Mouse (Mus musculus) stomach, embryonic 15.5 days (tissue): ENCODE data around the gene Gm49387. TPM values are rescaled to one million over a fixed set of nuclear protein-coding genes. Genes with fewer than 3 reads are reported as not detected.

ENCODE experiments used
- ATAC-seq: fragments of 200-750 bp; cut with Nextera tagmentation; 2 replicates; pipeline ENCODE4 v1.8.0; 2017; ENCODE audit warnings: low read depth, moderate number of reproducible peaks, moderate TSS enrichment; ENCODE audit not compliant: insufficient read depth, low FRiP score
- H3K27ac ChIP-seq: fragments of 300-500 bp; sonication (generic); 2 replicates; pipeline ENCODE4 v1.5.1; 2015; ENCODE audit warnings: mild to moderate bottlenecking, inconsistent platforms
- H3K27me3 ChIP-seq: fragments of 300-500 bp; sonication (generic); replicated peaks from 2 replicates; pipeline ENCODE4 v1.6.1; 2015; ENCODE audit warnings: inconsistent platforms
- H3K36me3 ChIP-seq: fragments of 300-500 bp; sonication (generic); 2 replicates; pipeline ENCODE4 v1.6.1; 2015; ENCODE audit warnings: inconsistent platforms
- H3K4me1 ChIP-seq: fragments of 300-500 bp; sonication (generic); 2 replicates; pipeline ENCODE4 v1.6.1; 2015; ENCODE audit warnings: inconsistent platforms
- H3K4me2 ChIP-seq: fragments of 300-500 bp; sonication (generic); 2 replicates; pipeline ENCODE4 v1.6.1; 2015; ENCODE audit warnings: mild to moderate bottlenecking, inconsistent platforms
- H3K4me3 ChIP-seq: fragments of 300-500 bp; sonication (generic); replicated peaks from 2 replicates; pipeline ENCODE4 v1.5.1; 2015; ENCODE audit warnings: inconsistent platforms
- H3K9ac ChIP-seq: fragments of 300-500 bp; sonication (generic); 2 replicates; pipeline ENCODE4 v1.6.1; 2015; ENCODE audit warnings: inconsistent platforms
- H3K9me3 ChIP-seq: fragments of 300-500 bp; sonication (generic); 2 replicates; pipeline ENCODE4 v1.6.1; 2016; ENCODE audit warnings: inconsistent platforms
- WGBS: fragments of 180-500 bp; shearing (Covaris S2); methylation state at CpG from one replicate; pipeline ENCODE4 v1.1.7; 2015; 5-methylcytosine and 5-hydroxymethylcytosine counted together
- polyA plus RNA-seq: library from polyadenylated mRNA; unstranded; fragments of >200 nt; fragmentation: Nextera tagmentation; extraction: Ambion mirVana; gene quantifications from 2 replicates; pipeline ENCODE4 v1.2.1, GENCODE M21; 2015

The Gm49387 gene
- polyA plus RNA-seq, 1 experiment from 2014 or later: not detected

DNA sequence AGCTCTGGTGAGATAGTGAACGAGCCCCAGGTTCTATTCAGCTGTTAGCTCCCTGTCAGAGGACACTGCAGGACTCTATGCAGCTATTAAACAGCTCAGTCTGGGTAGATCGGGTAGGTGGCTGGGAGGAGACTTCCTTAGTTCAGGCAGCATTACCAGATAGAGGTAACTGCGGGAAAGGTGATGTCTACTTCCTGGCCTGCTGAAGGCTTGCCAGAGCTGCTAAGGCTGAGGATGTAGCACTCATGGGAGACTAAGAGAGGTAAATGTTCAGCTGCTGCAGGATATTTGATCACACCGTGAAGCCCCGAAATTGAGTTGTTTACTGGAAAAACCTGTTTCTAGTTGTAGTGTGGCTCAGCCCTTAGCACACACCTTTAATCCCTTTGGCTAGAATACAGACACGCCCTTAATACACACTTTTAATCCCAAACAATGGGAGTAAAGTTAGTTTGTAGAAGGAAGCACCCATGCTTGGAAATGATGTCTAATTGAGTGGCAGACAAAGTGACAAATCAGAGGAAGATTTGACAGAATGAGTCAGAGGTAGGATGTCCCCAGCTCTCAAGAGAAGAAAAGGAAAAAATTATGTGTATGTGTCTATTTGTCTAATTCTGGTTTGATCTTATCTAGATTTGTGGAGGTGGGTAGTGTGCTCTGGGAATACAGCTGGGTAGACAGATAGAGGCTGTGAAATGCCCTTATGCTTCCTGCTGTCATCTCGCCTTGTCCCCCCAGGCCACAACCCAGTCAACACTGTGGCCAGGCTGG lies 115.5 kb downstream of the Gm49387 start:
- Histone ChIP-seq H3K4me2 (no peak overlapping the region), H3K27me3 (no peaks in the 10 kb centered on the region), H3K36me3 (no peaks in the 10 kb centered on the region), H3K9me3 (no peaks in the 10 kb centered on the region), H3K4me1 (no peaks in the 10 kb centered on the region), H3K9ac (no peak overlapping the region), H3K27ac (no peak overlapping the region), H3K4me3 (no peak overlapping the region)
- no peak for ATAC-seq
- WGBS: 71% methylated on average over 7 of the region's 7 CpGs

DNA sequence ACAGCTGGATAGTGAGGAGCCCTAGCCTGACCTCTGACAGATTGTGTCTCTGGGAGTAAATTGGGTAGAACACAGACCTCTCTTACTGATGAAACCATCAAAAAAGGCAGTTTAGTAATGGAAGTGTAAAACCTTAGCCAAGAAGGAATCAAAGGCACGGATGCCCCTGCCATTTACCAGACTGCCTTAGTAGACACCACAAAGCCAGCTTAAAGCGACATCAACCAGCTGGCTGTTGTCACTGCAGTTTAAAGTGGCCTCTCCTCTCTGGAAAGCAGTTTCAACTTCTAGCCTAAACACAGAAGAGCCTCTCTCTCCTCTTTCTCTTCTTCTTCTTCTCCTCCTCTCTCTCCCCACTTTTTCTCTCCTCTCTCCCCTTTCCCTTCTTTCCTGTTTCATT lies 119.4 kb downstream of the Gm49387 start:
- no peak overlapping the region for H3K9ac ChIP-seq
- H3K9me3 ChIP-seq: no peaks in the 10 kb centered on the region
- ATAC-seq: no peak
- no peaks in the 10 kb centered on the region for H3K27me3 ChIP-seq
- H3K36me3 ChIP-seq: no peaks in the 10 kb centered on the region
- H3K4me1 ChIP-seq: peaks cover 6% of the 10 kb centered on the region; the same call in 1 of the 2 replicates
- no peak overlapping the region for H3K27ac ChIP-seq
- no peak overlapping the region for H3K4me3 ChIP-seq
- H3K4me2 ChIP-seq: no peak overlapping the region
- 45% methylated on average over 2 of the region's 2 CpGs for WGBS

DNA sequence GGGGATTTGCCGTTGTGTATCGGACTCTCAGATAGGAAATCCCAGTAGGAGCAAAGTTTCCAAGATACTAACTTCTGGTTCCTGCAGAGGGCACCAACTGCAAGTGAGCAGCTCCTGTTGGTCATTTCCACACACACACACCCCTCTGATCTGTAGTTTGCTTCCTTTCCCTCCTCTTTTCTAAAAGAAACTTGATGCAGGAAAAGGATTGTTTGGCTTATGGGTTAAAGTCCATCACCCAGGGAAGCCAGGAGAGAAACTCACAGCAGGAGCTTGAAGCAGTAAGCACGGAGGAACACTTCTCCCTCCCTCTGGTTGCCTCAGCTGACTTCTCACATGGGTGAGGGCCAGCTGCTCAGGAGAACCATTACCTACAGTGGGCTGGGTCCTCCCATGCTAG lies 121.5 kb downstream of the Gm49387 start:
- H3K36me3 ChIP-seq: no peaks in the 10 kb centered on the region
- no peaks in the 10 kb centered on the region for H3K27me3 ChIP-seq
- peak overlapping the region; percentile 28 for H3K4me2 ChIP-seq
- H3K4me3 ChIP-seq: no peak overlapping the region
- peak; percentile 65; the same call in 1 of the 2 replicates for ATAC-seq
- H3K27ac ChIP-seq: no peak overlapping the region
- peaks cover 6% of the 10 kb centered on the region; the same call in 1 of the 2 replicates for H3K4me1 ChIP-seq
- no peak overlapping the region for H3K9ac ChIP-seq
- 27% methylated on average over 3 of the region's 3 CpGs for WGBS
- no peaks in the 10 kb centered on the region for H3K9me3 ChIP-seq

DNA sequence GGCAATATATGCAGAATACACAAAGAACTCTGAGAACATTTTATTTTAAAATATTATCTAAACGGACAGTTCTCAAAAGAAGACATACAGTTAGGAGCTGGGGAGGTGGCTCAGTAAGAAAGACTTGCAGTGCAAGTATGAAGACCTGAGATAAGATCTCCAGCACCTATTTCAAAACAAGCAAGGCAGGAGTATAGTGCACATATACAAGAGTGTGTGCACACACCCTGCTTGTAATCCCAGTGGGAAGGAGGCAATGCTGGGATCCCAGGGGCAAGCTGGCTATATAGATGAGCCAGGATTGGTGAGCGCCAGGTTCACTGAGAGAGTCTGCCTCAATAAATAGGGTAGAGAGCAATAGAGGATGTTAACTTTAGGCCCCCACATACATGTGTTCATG lies 124.8 kb downstream of the Gm49387 start:
- WGBS: 90% methylated on average over 2 of the region's 2 CpGs
- no peak overlapping the region for H3K9ac ChIP-seq
- H3K4me3 ChIP-seq: no peak overlapping the region
- no peaks in the 10 kb centered on the region for H3K9me3 ChIP-seq
- H3K27ac ChIP-seq: no peak overlapping the region
- H3K4me2 ChIP-seq: no peak overlapping the region
- H3K36me3 ChIP-seq: no peaks in the 10 kb centered on the region
- peaks cover 6% of the 10 kb centered on the region; the same call in 1 of the 2 replicates for H3K4me1 ChIP-seq
- no peaks in the 10 kb centered on the region for H3K27me3 ChIP-seq
- ATAC-seq: no peak

DNA sequence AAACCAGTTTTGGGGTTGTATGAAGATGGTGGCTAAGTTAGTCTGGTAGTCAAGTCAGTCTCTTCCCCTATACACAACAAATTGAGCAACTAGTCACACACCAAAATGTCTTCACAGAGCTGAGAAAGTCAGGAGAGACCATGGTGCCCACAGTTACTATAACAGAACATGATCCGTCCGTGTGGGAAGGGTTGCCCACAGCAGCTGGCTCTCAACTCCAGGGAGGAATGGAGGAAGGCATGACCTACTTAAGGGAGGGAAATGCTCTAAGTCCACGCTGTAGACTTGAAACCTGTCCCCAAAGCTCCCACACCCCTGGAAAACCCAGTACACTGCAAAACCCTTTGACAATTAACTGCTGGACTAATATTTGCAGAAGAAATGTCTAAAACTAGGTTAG lies 130.4 kb downstream of the Gm49387 start:
- Histone ChIP-seq H3K4me1 (no peaks in the 10 kb centered on the region), H3K27me3 (no peaks in the 10 kb centered on the region), H3K9ac (no peak overlapping the region), H3K27ac (no peak overlapping the region), H3K4me2 (no peak overlapping the region), H3K9me3 (no peaks in the 10 kb centered on the region), H3K4me3 (no peak overlapping the region), H3K36me3 (peaks cover 36% of the 10 kb centered on the region)
- WGBS: 87% methylated on average over 3 of the region's 3 CpGs
- no peak for ATAC-seq

- Histone ChIP-seq H3K4me2 (no peak overlapping the region), H3K4me1 (no peaks in the 10 kb centered on the region), H3K9ac (no peak overlapping the region), H3K9me3 (no peaks in the 10 kb centered on the region), H3K36me3 (peaks cover 40% of the 10 kb centered on the region), H3K4me3 (no peak overlapping the region), H3K27ac (no peak overlapping the region), H3K27me3 (no peaks in the 10 kb centered on the region)
- WGBS: 93% methylated on average over 2 of the region's 2 CpGs
- no peak for ATAC-seq
Measured at GRCm38 (mm10) chr14:31509911-31510310, 130.8 kb downstream of the Gm49387 start.

DNA sequence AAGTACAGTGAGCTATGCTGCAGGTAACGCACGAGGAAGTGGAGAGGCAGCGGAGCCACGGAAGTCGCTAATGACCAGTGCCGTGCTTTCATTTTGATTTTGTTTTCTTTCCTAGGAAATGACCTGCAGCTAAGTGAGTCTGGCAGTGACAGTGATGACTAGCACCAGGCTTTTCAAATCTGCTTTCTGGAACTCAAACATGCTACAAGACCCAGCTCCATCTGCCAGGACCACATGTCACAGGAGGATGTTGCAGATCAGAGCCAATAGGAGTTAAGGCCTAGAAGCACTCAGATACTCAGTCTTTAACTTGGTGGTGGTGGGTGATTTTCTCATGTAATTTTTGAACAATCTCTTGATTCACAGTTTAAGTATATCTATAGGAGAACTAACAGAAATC lies 134.2 kb downstream of the Gm49387 start:
- ATAC-seq: no peak
- Histone ChIP-seq H3K9me3 (no peaks in the 10 kb centered on the region), H3K4me1 (no peaks in the 10 kb centered on the region), H3K4me2 (no peak overlapping the region), H3K9ac (no peak overlapping the region), H3K36me3 (peaks cover 69% of the 10 kb centered on the region), H3K27me3 (no peaks in the 10 kb centered on the region), H3K27ac (no peak overlapping the region), H3K4me3 (no peak overlapping the region)
- WGBS: 94% methylated on average over 6 of the region's 6 CpGs

- no peak overlapping the region for H3K27ac ChIP-seq
- H3K27me3 ChIP-seq: no peaks in the 10 kb centered on the region
- peaks cover 77% of the 10 kb centered on the region for H3K36me3 ChIP-seq
- H3K9ac ChIP-seq: no peak overlapping the region
- H3K4me3 ChIP-seq: no peak overlapping the region
- no peaks in the 10 kb centered on the region for H3K4me1 ChIP-seq
- WGBS: 83% methylated on average over 13 of the region's 13 CpGs
- no peak overlapping the region for H3K4me2 ChIP-seq
- no peak for ATAC-seq
- no peaks in the 10 kb centered on the region for H3K9me3 ChIP-seq
Measured at GRCm38 (mm10) chr14:31503406-31503805, 137.3 kb downstream of the Gm49387 start.

Other genes with a start within 250 kb of the Gm49387 start
- gene Sh3bp5, start 204.8 kb downstream of the Gm49387 start, polyA plus RNA-seq: 19.8 and 22.0 TPM in 2 replicates
- gene Eaf1, start 146.5 kb downstream of the Gm49387 start, polyA plus RNA-seq: 21.6 and 22.4 TPM in 2 replicates
- gene Mettl6, start 145.8 kb downstream of the Gm49387 start, polyA plus RNA-seq: 56.6 and 56.7 TPM in 2 replicates
- 0.63 and 1.1 TPM in 2 replicates for gene Colq, start 49.5 kb downstream of the Gm49387 start, polyA plus RNA-seq
- 27.5 and 27.6 TPM in 2 replicates for gene Btd, start 150 bp upstream of the Gm49387 start, polyA plus RNA-seq
- 13.0 and 13.8 TPM in 2 replicates for gene Hacl1, start 408 bp upstream of the Gm49387 start, polyA plus RNA-seq
- gene Ankrd28, start 189.8 kb upstream of the Gm49387 start, polyA plus RNA-seq: 6.9 and 7.6 TPM in 2 replicates